Mouse (Mus musculus): ENCODE results near the gene Iqgap2.

Gene Iqgap2

GRCm38 (mm10) chr13:95782311-95782968, 109.3 kb downstream of the Iqgap2 start:
- peak; percentile 76 to 90 for DNase-seq (ENCODE audit: inconsistent age in 2 of 2, low spot score in 1 of 2)

GRCm38 (mm10) chr13:95780038-95780437, 111.7 kb downstream of the Iqgap2 start:
- peak in 1 of 2 experiments; percentile 61 for DNase-seq (ENCODE audit: inconsistent age in 2 of 2, low spot score in 1 of 2)

GRCm38 (mm10) chr13:95779261-95779660, 112.5 kb downstream of the Iqgap2 start:
- no peak for DNase-seq (ENCODE audit: inconsistent age in 2 of 2, low spot score in 1 of 2)

GRCm38 (mm10) chr13:95778761-95779161, 113.0 kb downstream of the Iqgap2 start:
- DNase-seq (ENCODE audit: inconsistent age in 2 of 2, low spot score in 1 of 2), result peak in 1 of 2 experiments; percentile 69

GRCm38 (mm10) chr13:95777651-95778391, 113.9 kb downstream of the Iqgap2 start:
- peak in 1 of 2 experiments; percentile 58 for DNase-seq (ENCODE audit: inconsistent age in 2 of 2, low spot score in 1 of 2)

GRCm38 (mm10) chr13:95777237-95777636, 114.5 kb downstream of the Iqgap2 start:
- DNase-seq (ENCODE audit: inconsistent age in 2 of 2, low spot score in 1 of 2), result peak; percentile 84 to 92

- DNase-seq (ENCODE audit: inconsistent age in 2 of 2, low spot score in 1 of 2), result no peak
These were observed 116.6 kb downstream of the Iqgap2 start for GRCm38 (mm10) chr13:95774966-95775696.

GRCm38 (mm10) chr13:95765017-95765416, 126.7 kb downstream of the Iqgap2 start:
- peak in 1 of 2 experiments; percentile 55 for DNase-seq (ENCODE audit: inconsistent age in 2 of 2, low spot score in 1 of 2)

GRCm38 (mm10) chr13:95763876-95764517, 127.7 kb downstream of the Iqgap2 start:
- DNase-seq (ENCODE audit: inconsistent age in 2 of 2, low spot score in 1 of 2), result peak; percentile 85 to 92

GRCm38 (mm10) chr13:95759810-95760209, 131.9 kb downstream of the Iqgap2 start:
- DNase-seq (ENCODE audit: inconsistent age in 2 of 2, low spot score in 1 of 2), result no peak

- peak; percentile 75 to 77 for DNase-seq (ENCODE audit: inconsistent age in 2 of 2, low spot score in 1 of 2)
These were observed 137.4 kb downstream of the Iqgap2 start for GRCm38 (mm10) chr13:95754285-95754684.

- peak in 1 of 2 experiments; percentile 44 for DNase-seq (ENCODE audit: inconsistent age in 2 of 2, low spot score in 1 of 2)
These were observed 139.3 kb downstream of the Iqgap2 start for GRCm38 (mm10) chr13:95752386-95752785.

- DNase-seq (ENCODE audit: inconsistent age in 2 of 2, low spot score in 1 of 2), result no peak
These were observed 144.2 kb downstream of the Iqgap2 start for GRCm38 (mm10) chr13:95747541-95747940.

- no peak for DNase-seq (ENCODE audit: inconsistent age in 2 of 2, low spot score in 1 of 2)
These were observed 144.6 kb downstream of the Iqgap2 start for GRCm38 (mm10) chr13:95747101-95747500.

GRCm38 (mm10) chr13:95746509-95746908, 145.2 kb downstream of the Iqgap2 start:
- DNase-seq (ENCODE audit: inconsistent age in 2 of 2, low spot score in 1 of 2), result peak; percentile 59 to 81

- no peak for DNase-seq (ENCODE audit: inconsistent age in 2 of 2, low spot score in 1 of 2)
These were observed 146.3 kb downstream of the Iqgap2 start for GRCm38 (mm10) chr13:95745451-95745850.

- no peak for DNase-seq (ENCODE audit: inconsistent age in 2 of 2, low spot score in 1 of 2)
These were observed 148.7 kb downstream of the Iqgap2 start for GRCm38 (mm10) chr13:95742881-95743466.

- DNase-seq (ENCODE audit: inconsistent age in 2 of 2, low spot score in 1 of 2), result peak in 1 of 2 experiments; percentile 55
These were observed 149.7 kb downstream of the Iqgap2 start for GRCm38 (mm10) chr13:95741813-95742689.

- DNase-seq (ENCODE audit: inconsistent age in 2 of 2, low spot score in 1 of 2), result peak in 1 of 2 experiments; percentile 68
These were observed 152.1 kb downstream of the Iqgap2 start for GRCm38 (mm10) chr13:95739651-95740050.

- no peak for DNase-seq (ENCODE audit: inconsistent age in 2 of 2, low spot score in 1 of 2)
These were observed 161.2 kb downstream of the Iqgap2 start for GRCm38 (mm10) chr13:95730491-95730890.

All from adrenal gland, adult (tissue).